ENCODE assay signal across 15 mouse cellular contexts in genomic region chr10:70132714-70133113, GRCm38 (mm10). TPM values are rescaled to one million over a fixed set of nuclear protein-coding genes. Genes with fewer than 3 reads are reported as not detected.
DNase-seq lines count a peak whose midpoint lies in the region; ATAC-seq and TF ChIP-seq lines count a peak whose summit lies in the region.
"Had no signal": no experiment of that assay in that cellular context is flagged by ENCODE, and none has a peak within 500 bp of the region (broad histone marks: within the 10 kb centered on the region; RNA-seq: fewer than 3 reads in every experiment).

No protein-coding gene starts in this region.

- H3K27ac ChIP-seq in lung, embryonic 14.5 days (ENCODE audit: low read depth) = peak overlapping the region; percentile 18; the same call in 1 of the 2 replicates
- H3K27ac ChIP-seq in liver, embryonic 12.5 days = peak overlapping the region; percentile 85
- peak overlapping the region; percentile 46 for H3K27ac ChIP-seq in stomach, embryonic 16.5 days (ENCODE audit: low read length)
- H3K27ac ChIP-seq: embryonic facial prominence, embryonic 10.5 days; forebrain, embryonic 12.5 days; midbrain, embryonic 13.5 days; neural tube, embryonic 12.5 days had no signal

- peak; percentile 62 for ATAC-seq in frontal cortex, adult (ENCODE audit: low TSS enrichment)
- peak; percentile 5; the same call in 1 of the 2 replicates for ATAC-seq in lung, embryonic 14.5 days (ENCODE audit: insufficient read depth)
- ATAC-seq in liver, embryonic 12.5 days = no peak; the same call in 1 of the 2 replicates
- ATAC-seq in stomach, embryonic 16.5 days (ENCODE audit: insufficient read depth, low FRiP score) = no peak
- ATAC-seq: midbrain, embryonic 13.5 days had no signal

- no peaks in the 10 kb centered on the region for H3K36me3 ChIP-seq in lung, embryonic 14.5 days (ENCODE audit: insufficient read depth)
- H3K36me3 ChIP-seq in liver, embryonic 12.5 days = peaks cover 9% of the 10 kb centered on the region; the same call in 1 of the 2 replicates
- H3K36me3 ChIP-seq in stomach, embryonic 16.5 days (ENCODE audit: control insufficient read depth, insufficient read depth, low read length) = no peaks in the 10 kb centered on the region; the same call in 1 of the 2 replicates
- H3K36me3 ChIP-seq: forebrain, embryonic 12.5 days; midbrain, embryonic 13.5 days; neural tube, embryonic 12.5 days had no signal

- no peak for TF ChIP-seq CTCF in lung, embryonic 14.5 days (IDR thresholded peaks at IDR 0.05; ENCODE audit: low read depth)

- H3K9me3 ChIP-seq in lung, embryonic 14.5 days (ENCODE audit: low read depth, low read length) = no peaks in the 10 kb centered on the region
- no peaks in the 10 kb centered on the region for H3K9me3 ChIP-seq in liver, embryonic 12.5 days (replicated peaks)
- H3K9me3 ChIP-seq in stomach, embryonic 16.5 days (replicated peaks; ENCODE audit: control insufficient read depth, low read length) = 0 out of 2 replicates have a peak, but pooled peaks cover 3% of the 10 kb centered on the region
- H3K9me3 ChIP-seq: embryonic facial prominence, embryonic 10.5 days; forebrain, embryonic 12.5 days; midbrain, embryonic 13.5 days; neural tube, embryonic 12.5 days had no signal

- peak overlapping the region; percentile 33; the same call in 1 of the 2 replicates for H3K4me2 ChIP-seq in lung, embryonic 14.5 days
- H3K4me2 ChIP-seq in liver, embryonic 12.5 days = peak overlapping the region; percentile 59
- H3K4me2 ChIP-seq in stomach, embryonic 16.5 days (ENCODE audit: low read depth, low read length) = no peak overlapping the region
- H3K4me2 ChIP-seq: forebrain, embryonic 12.5 days; midbrain, embryonic 13.5 days; neural tube, embryonic 12.5 days had no signal

- no peak for DNase-seq in frontal cortex, postnatal 14 days (ENCODE audit: low spot score in 2 of 2)
- no peak for DNase-seq in lung, embryonic 14.5 days
- DNase-seq in lung, adult 18-20 months = no peak
- no peak for DNase-seq in adrenal gland, postnatal 14 days
- DNase-seq in right cerebral cortex, postnatal 4 days = no peak
- DNase-seq: gastrocnemius, postnatal 25 days; kidney, postnatal 25 days; retina, postnatal 1 day had no signal

- H3K4me1 ChIP-seq in lung, embryonic 14.5 days (ENCODE audit: insufficient read depth) = peaks cover 19% of the 10 kb centered on the region
- peaks cover 78% of the 10 kb centered on the region for H3K4me1 ChIP-seq in liver, embryonic 12.5 days
- H3K4me1 ChIP-seq in stomach, embryonic 16.5 days (ENCODE audit: control insufficient read depth, insufficient read depth, low read length) = peaks cover 32% of the 10 kb centered on the region
- H3K4me1 ChIP-seq: neural tube, embryonic 12.5 days had no signal

- no peak overlapping the region for H3K9ac ChIP-seq in lung, embryonic 14.5 days
- peak overlapping the region; percentile 44 for H3K9ac ChIP-seq in liver, embryonic 12.5 days
- peak overlapping the region; percentile 16; the same call in 1 of the 2 replicates for H3K9ac ChIP-seq in stomach, embryonic 16.5 days (ENCODE audit: low read length)
- H3K9ac ChIP-seq: forebrain, embryonic 12.5 days; midbrain, embryonic 13.5 days; neural tube, embryonic 12.5 days had no signal

- H3K27me3 ChIP-seq in lung, embryonic 14.5 days (ENCODE audit: insufficient read depth, low read length) = no peaks in the 10 kb centered on the region
- no peaks in the 10 kb centered on the region for H3K27me3 ChIP-seq in liver, embryonic 12.5 days (replicated peaks)
- H3K27me3 ChIP-seq in stomach, embryonic 16.5 days (ENCODE audit: control insufficient read depth, insufficient read depth, low read length) = no peaks in the 10 kb centered on the region
- H3K27me3 ChIP-seq: forebrain, embryonic 12.5 days; midbrain, embryonic 13.5 days; neural tube, embryonic 12.5 days had no signal

- no peak overlapping the region for H3K4me3 ChIP-seq in lung, embryonic 14.5 days (ENCODE audit: low read depth, low read length)
- H3K4me3 ChIP-seq in liver, embryonic 12.5 days = 0 out of 2 replicates have a peak overlapping the region, but pooled peaks have one; percentile 5
- H3K4me3 ChIP-seq in stomach, embryonic 16.5 days (replicated peaks; ENCODE audit: low read length) = no peak overlapping the region
- H3K4me3 ChIP-seq: embryonic facial prominence, embryonic 10.5 days; forebrain, embryonic 12.5 days; midbrain, embryonic 13.5 days; neural tube, embryonic 12.5 days had no signal

- WGBS in lung, embryonic 14.5 days = 38% methylated on average over 6 of the region's 6 CpGs
- WGBS in liver, embryonic 12.5 days (ENCODE audit: insufficient replicate concordance) = 53% methylated on average over 6 of the region's 6 CpGs
- 53% methylated on average over 6 of the region's 6 CpGs for WGBS in stomach, embryonic 16.5 days

RNA-seq across cellular contexts. Expression of gene Ccdc6, which starts 35.8 kb away (rescaled TPM):
- polyA plus RNA-seq in lung, embryonic 14.5 days (2014; fragmentation: Nextera tagmentation; extraction: Ambion mirVana) = 21.9 TPM in 2 replicates
- 9.5 and 10.2 TPM in 2 replicates for polyA plus RNA-seq in liver, embryonic 12.5 days (2016; fragmentation: Nextera tagmentation; extraction: Ambion mirVana)
- polyA plus RNA-seq in stomach, embryonic 16.5 days (2015; fragmentation: Nextera tagmentation; extraction: Ambion mirVana) = 13.1 and 13.8 TPM in 2 replicates
- 54.7 and 61.2 TPM in 2 replicates for total RNA-seq in adrenal gland, postnatal 14 days (2021)

Comparison
In these comparisons a context has a peak if more than half of its experiments do, and no peak if none do; other contexts are left out.
1. ATAC-seq: peak in frontal cortex, adult (single experiment) and lung, embryonic 14.5 days (single experiment); none in liver, embryonic 12.5 days (single experiment) and stomach, embryonic 16.5 days (single experiment).
2. H3K27ac ChIP-seq: peak in every context shown above with its lines; median percentile 85 in liver, embryonic 12.5 days; 46 in stomach, embryonic 16.5 days; 18 in lung, embryonic 14.5 days.